Mouse (Mus musculus) thymus, adult 2 months (tissue): Measurements from ENCODE around the gene Herc2.

Experiments used
- CTCF ChIP-seq: fragments of 200-500 bp; IDR thresholded peaks from 2 replicates; pipeline ENCODE4 v1.5.1; 2012; ENCODE audit warnings: mild to moderate bottlenecking, control low read depth, low read length, moderate library complexity, borderline replicate concordance; ENCODE audit not compliant: control insufficient read depth, poor library complexity, insufficient read depth; ENCODE audit errors: extremely low read depth
- POLR2A ChIP-seq: fragments of 200-500 bp; IDR thresholded peaks from 2 replicates; pipeline ENCODE4 v1.6.1; 2012; ENCODE audit warnings: mild to moderate bottlenecking, low read length, control low read depth, moderate library complexity; ENCODE audit not compliant: control insufficient read depth, poor library complexity, insufficient read depth; ENCODE audit errors: extremely low read depth

DNA sequence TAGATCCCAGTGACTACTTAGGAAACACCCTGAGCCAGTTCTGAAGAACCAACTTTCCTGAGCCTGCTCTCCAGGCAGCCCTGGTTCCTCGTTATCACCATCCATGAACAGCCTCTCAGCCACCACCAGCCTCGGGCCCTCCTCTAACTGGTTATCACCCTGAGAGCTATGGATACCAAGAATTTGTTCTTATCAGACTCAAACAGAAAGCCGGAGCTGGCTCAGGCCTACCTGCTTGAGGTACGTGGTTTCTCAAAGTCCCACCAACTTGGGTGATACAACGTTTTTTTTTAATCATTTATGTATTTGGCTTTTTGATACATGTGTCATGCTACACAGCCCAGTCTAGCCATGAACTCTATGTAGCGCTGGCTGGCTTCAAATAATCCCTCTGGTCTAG, 34.8 kb upstream of the Herc2 start:
- TF ChIP-seq CTCF (no peak), POLR2A (no peak)
